Mouse (Mus musculus): ENCODE data around the gene Dusp10. TPM values are rescaled to one million over a fixed set of nuclear protein-coding genes. Genes with fewer than 3 reads are reported as not detected.

Gene Dusp10
- polyA plus RNA-seq, 2 experiments from 2014 or later: 17.2 to 18.2 TPM

GRCm38 (mm10) chr1:184032682-184033389, 19.7 kb downstream of the Dusp10 start:
- ATAC-seq: no peak

DNA sequence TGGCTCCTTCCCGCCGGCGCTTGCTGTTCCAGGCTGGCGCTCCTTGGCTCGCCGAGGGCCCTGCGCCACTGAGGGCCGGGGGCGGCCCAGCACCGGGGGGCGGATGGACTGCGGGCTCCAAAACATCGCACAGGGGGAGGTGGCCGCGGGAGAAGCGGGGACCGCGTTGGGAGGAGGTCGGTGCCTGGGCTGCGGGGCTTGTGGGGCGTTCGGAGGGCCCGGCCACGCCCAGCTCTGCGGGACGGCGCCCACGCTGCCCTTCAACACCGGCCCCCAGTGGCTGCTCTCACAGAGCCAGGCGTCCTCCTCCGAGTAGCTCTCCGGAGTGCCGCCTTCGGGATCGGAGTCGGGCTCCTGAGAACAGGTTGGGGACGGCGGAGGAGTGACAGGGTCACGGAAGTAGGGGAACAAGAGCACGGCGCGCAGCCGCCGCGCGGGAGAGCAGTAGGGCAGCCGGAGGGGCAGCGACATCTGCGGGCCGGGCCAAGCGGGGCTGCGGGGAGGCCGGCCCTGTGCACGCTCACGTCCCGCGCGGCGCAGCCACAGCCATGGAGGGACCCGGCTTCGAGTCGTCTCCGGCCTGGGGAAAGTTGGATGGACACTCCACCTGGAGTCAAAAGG, 20.4 kb downstream of the Dusp10 start:
- ATAC-seq: peak; percentile 6

GRCm38 (mm10) chr1:184034011-184034557, 21.0 kb downstream of the Dusp10 start, which contains the start of gene 1700056E22Rik:
Gene 1700056E22Rik (minus strand): TSS chr1:184034301.
- ATAC-seq: peak; percentile 91

DNA sequence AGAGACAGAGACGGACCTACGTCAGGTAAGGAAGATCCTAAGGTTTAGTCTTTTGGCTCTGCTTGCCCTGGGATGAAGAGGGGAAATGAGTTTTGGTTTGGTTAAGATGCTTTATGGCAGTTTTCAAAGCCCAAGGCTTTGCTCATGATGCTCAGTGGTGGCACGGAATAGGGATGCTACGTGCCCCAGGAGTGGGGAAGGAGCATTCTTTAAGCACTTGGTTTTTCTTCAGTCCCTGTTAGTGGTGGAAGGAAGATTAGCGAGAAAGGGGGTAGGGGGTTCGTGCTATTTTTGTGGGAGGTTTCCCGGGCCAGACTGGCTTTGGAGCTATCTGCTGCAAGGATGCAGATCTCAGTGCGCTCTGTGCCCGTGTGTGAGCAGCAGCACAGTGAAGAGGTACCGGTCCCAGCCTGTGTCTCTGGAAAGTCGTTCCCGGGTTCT, 21.7 kb downstream of the Dusp10 start:
- peak; percentile 1 for ATAC-seq

DNA sequence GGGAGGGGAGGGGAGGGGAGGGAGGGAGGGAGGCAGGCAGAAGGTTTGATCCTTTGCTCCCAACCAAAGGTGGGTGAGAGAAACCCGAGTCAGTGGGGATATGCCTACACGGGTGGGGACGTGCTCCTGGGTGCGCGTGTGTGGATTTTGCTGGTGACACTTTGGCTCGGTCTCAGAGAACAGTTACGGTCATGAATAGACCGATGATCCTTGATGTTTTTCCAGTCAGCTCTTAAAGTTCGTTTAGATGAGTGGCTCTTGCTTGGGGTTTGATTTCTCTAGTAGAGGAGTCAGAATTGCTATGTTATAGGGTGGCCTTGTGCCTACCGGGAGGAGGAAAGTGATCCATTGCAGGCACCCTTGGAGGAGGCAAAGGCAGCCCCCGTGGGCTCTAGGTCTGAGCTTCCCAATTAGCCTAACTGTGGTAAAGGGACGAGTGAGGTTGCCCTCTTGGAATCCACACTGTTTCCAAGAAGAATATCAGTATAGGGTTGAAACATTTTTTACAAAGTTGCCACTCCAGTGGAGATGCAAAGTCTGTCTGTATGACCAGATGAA, 22.3 kb downstream of the Dusp10 start:
- ATAC-seq: no peak

GRCm38 (mm10) chr1:184037802-184038201, 24.7 kb downstream of the Dusp10 start:
- no peak for ATAC-seq

- ATAC-seq: no peak
These were observed 26.2 kb downstream of the Dusp10 start for GRCm38 (mm10) chr1:184039301-184039700.

- no peak for ATAC-seq
These were observed 27.1 kb downstream of the Dusp10 start for GRCm38 (mm10) chr1:184040181-184040580.

DNA sequence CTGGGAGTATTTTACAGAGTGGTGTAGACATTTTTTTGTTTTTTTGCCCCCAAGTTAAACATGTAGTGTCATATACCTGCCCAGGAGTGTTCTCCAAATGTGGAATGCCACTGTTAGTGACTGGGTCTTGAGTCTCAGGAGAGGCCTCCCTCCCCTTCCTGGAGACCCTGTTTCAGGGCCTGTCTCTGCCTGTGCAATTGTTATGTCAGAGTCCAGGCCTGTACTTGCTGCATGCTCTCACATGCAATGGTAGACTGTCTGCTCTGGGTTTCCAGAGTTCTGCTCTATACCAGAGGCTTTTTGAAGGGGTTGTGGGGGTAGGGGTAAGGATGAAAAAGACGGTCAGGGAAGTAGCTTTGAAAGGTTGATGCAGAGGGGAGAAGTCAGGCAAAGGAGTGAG, 27.8 kb downstream of the Dusp10 start:
- no peak for ATAC-seq

DNA sequence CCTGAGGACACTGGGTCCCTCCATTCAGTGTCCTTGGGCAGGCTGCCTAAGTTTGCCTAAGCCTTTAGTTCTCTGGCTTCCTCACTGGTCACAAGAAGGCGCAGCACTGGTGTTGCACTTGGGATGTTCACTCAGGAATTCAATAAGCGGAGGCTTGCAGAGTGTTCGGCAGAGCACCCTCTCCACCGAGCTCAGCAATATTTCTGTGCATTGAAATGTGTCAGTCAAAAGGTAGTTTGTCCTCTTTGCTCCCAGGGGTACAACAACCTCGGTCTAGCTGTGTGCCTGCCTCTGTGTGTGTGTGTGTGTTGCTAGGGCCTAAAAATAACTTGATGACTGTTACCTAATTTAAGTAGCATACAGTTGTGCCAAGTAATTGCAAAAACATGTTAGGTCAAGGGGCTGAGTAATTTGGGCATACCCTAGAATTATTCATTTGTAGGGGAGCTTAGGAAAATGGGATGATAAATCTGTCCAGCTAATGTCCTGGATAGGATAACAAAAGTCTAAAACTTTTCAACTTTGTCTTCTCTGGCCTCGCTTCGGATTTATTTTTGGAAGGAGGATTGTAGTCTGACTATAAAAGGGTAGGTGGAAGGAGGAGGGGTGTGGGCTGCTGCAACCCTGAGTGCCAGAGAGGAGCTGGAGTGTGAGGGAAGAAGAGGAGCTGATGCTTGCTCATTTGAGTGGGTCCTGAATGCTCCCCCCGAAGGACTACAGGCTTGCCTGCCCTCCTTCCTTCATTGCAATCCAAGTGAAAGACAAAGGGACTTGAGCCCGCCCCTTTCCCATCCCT, 28.9 kb downstream of the Dusp10 start:
- ATAC-seq: no peak

DNA sequence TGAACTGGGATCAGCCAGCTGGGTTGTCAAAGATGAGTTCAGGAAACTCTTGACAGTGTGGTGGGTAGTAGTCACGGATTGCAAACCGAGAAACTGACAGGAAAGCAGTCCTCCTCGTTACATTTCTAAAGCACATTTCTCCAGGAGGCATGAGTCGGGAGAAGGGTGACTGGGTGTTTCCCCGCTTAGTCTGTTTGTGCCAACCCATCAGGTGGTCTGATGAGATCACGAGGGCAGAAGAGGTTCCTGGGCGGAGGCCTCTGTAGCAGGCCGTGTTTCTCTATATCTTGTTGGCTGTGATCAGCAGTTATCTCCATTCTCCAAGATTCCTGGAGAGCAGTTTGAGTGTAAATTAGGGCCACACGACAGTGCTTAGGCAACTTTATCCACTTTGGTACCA, 29.6 kb downstream of the Dusp10 start:
- ATAC-seq: peak; percentile 44

DNA sequence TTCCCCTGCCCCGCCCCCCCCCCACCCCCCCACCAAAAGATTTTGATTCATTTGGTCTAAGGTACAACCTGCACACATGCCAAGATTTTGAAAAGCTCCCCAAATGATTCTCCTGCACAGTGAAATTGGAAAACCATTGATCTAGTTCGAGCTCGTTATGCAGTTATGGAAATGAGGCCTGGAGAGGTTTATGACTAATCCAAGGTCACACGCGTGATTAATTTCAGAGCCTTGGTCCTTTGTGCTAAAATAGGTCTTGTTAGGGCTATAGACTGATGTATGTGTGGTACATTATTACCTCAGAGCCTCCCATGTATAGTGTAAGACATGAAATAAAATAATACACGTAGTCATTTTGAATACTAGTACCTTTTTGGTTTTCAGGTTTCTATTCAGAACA, 30.3 kb downstream of the Dusp10 start:
- no peak for ATAC-seq

GRCm38 (mm10) chr1:184046070-184046677, 33.1 kb downstream of the Dusp10 start:
- ATAC-seq: no peak

DNA sequence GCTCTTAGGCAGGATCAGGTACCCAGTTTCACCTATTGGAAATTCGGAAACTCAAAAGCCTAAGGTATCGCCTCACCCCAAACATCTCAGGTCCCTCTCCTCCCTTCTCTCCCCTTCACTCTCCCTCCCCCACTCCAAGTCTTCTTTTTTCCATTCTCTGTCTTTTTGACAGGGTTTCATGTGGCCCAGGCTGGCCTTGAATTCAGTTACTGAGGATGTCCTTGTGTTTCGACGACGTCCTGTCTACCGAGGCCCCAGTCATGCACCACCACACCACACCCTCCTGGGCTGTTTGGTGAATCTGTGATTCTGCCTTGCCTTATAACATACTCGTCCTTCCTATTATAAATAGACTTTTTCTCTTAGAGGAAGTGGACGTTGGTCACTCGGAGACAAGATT, 34.7 kb downstream of the Dusp10 start:
- ATAC-seq: peak; percentile 56

GRCm38 (mm10) chr1:184048675-184049418, 35.7 kb downstream of the Dusp10 start:
- ATAC-seq: peak; percentile 88

- ATAC-seq: no peak
These were observed 38.2 kb downstream of the Dusp10 start for GRCm38 (mm10) chr1:184051286-184051685.

- no peak for ATAC-seq
These were observed 38.7 kb downstream of the Dusp10 start for GRCm38 (mm10) chr1:184051824-184052223.

GRCm38 (mm10) chr1:184052331-184052730, 39.2 kb downstream of the Dusp10 start:
- no peak for ATAC-seq

GRCm38 (mm10) chr1:184053141-184053540, 40.0 kb downstream of the Dusp10 start:
- ATAC-seq: no peak

DNA sequence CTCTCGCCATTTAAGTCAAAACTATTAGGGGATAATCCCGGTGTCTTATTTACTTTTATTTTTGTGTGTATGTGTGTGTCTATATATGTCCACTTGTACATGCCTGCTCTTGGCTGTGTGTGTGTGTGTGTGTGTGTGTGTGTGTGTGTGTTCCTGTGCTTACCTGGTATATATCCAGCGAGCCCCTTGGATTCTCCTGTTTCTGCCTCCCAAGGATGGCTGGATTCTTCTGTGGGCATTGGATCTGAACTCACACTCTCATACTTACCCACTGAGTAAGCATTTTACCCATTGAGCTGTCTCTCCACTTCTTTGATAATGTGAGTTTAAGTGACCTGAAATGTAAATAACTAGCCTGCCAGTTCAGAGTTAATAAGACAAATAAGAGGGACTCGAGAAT, 40.6 kb downstream of the Dusp10 start:
- ATAC-seq: no peak

GRCm38 (mm10) chr1:184054176-184054575, 41.1 kb downstream of the Dusp10 start:
- no peak for ATAC-seq

- no peak for ATAC-seq
These were observed 45.1 kb downstream of the Dusp10 start for GRCm38 (mm10) chr1:184058206-184058605.

Data from activated CD4-positive, CD25-positive, alpha-beta regulatory T cell, adult 4 months (primary cell).